Mouse (Mus musculus): Measurements from ENCODE around the gene 4921539E11Rik.

GRCm38 (mm10) chr4:103197401-103197800 lies 93.3 kb downstream of the 4921539E11Rik start:
- TF ChIP-seq CTCF (conservative IDR thresholded peaks at IDR 0.05; ENCODE audit: insufficient read depth, insufficient read length, low read depth, low read length): no peak
- TF ChIP-seq POLR2A (IDR thresholded peaks at IDR 0.05; ENCODE audit: low read depth, low read length): no peak

All from kidney, adult 2 months (tissue).